Mouse (Mus musculus) olfactory bulb, adult 2 months (tissue): ENCODE measurements around the gene Cnep1r1. TPM values are rescaled to one million over a fixed set of nuclear protein-coding genes. Genes with fewer than 3 reads are reported as not detected.

Experiments used
- H3K27ac ChIP-seq: fragments of 200-500 bp; 2 replicates; pipeline ENCODE4 v1.5.1; 2012; ENCODE audit warnings: low read depth, low read length; ENCODE audit not compliant: insufficient read depth
- H3K4me1 ChIP-seq: fragments of 200-500 bp; 2 replicates; pipeline ENCODE4 v1.6.1; 2012; ENCODE audit warnings: low read length; ENCODE audit not compliant: control insufficient read depth, insufficient read depth
- H3K4me3 ChIP-seq: fragments of 200-500 bp; 2 replicates; pipeline ENCODE4 v1.5.1; 2012; ENCODE audit warnings: mild to moderate bottlenecking, low read depth, low read length, moderate library complexity; ENCODE audit not compliant: insufficient read depth
- CTCF ChIP-seq: fragments of 200-500 bp; IDR thresholded peaks from 2 replicates; pipeline ENCODE4 v1.5.1; 2012; ENCODE audit warnings: low read depth, mild to moderate bottlenecking, low read length, moderate library complexity; ENCODE audit not compliant: insufficient read depth
- POLR2A ChIP-seq: fragments of 200-500 bp; IDR thresholded peaks from 2 replicates; pipeline ENCODE4 v1.6.1; 2012; ENCODE audit warnings: mild to moderate bottlenecking, low read depth, low read length, moderate library complexity; ENCODE audit not compliant: insufficient read depth
- WGBS: fragments of 180-500 bp; shearing (Covaris S2); methylation state at CpG from one replicate; pipeline ENCODE4 v1.1.7; 2018; 5-methylcytosine and 5-hydroxymethylcytosine counted together
- polyA plus RNA-seq: library from polyadenylated mRNA; stranded (reverse); fragments of >200 nt; gene quantifications from 2 replicates; pipeline ENCODE4 v1.2.4, GENCODE M21; 2012; ENCODE audit warnings: low replicate concordance; ENCODE audit not compliant: missing spikeins, insufficient read depth, insufficient read length

Gene Cnep1r1
- polyA plus RNA-seq, 1 experiment = not detected

DNA sequence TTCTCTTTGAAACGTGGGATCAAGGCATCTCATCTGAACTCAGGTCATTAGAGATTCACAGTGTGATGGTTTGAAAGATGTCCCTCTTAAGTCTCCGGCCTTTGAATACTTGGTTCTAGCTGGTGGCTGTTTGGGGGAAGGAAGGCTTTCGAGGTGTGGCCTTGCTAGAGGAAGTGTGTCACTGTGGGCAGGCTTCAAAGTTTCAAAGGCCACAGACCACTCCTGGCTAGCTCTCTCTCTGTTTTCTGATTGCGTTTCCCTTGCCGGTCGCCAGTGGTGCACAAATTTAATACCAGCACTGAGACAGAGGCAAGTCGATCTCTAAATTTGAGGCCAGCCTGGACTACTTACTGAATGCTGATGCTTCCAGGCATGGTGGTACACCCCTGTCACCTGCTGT lies 56.7 kb downstream of the Cnep1r1 start:
- no peaks in the 10 kb centered on the region for H3K4me1 ChIP-seq
- 90% methylated on average over 7 of the region's 7 CpGs for WGBS
- no peak for TF ChIP-seq CTCF
- no peak for TF ChIP-seq POLR2A

DNA sequence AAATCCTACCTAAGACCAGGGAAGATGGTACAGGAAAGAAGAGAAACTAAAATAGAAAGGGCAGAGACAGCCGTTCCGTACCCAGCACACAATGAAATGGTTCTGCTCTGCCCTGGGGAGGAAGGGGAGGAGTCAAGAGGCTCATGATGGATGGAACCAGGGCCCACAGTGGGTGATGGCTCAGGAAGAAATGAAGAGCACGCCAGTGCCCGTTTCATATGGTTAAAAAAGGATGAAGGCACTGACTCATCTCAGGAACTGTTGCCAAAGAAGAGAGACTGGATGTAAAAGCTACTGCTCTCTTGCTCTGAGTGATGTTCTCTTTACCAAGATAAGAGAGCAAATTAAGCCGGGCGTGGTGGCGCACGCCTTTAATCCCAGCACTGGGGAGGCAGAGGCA lies 58.7 kb downstream of the Cnep1r1 start:
- Histone ChIP-seq H3K4me3 (no peak overlapping the region), H3K27ac (no peak overlapping the region), H3K4me1 (no peaks in the 10 kb centered on the region)
- TF ChIP-seq POLR2A (no peak), CTCF (no peak)
- 79% methylated on average over 8 of the region's 8 CpGs for WGBS

More for the DNA sequence above, 56.7 kb downstream of the Cnep1r1 start:
- Histone ChIP-seq H3K27ac (no peak overlapping the region), H3K4me3 (no peak overlapping the region)

- whole genome bisulfite sequencing = 82% methylated on average over 2 of the region's 2 CpGs
- Histone ChIP-seq H3K4me1 (no peaks in the 10 kb centered on the region), H3K4me3 (no peak overlapping the region), H3K27ac (no peak overlapping the region)
- TF ChIP-seq POLR2A (no peak), CTCF (no peak)
Observed at GRCm38 (mm10) chr8:88183121-88183520, 64.6 kb downstream of the Cnep1r1 start.

Other genes with a start within 250 kb of the Cnep1r1 start
- not detected in 2 replicates for gene Zfp423, start 159.2 kb upstream of the Cnep1r1 start, polyA plus RNA-seq
- gene Heatr3, start 19.1 kb downstream of the Cnep1r1 start, polyA plus RNA-seq = not detected in 2 replicates
- gene Tent4b, start 80.4 kb downstream of the Cnep1r1 start, polyA plus RNA-seq = not detected in 2 replicates
- gene Adcy7, start 153.6 kb downstream of the Cnep1r1 start, polyA plus RNA-seq = not detected in 2 replicates
- gene Brd7, start 243.4 kb downstream of the Cnep1r1 start, polyA plus RNA-seq = not detected in 2 replicates